Mouse (Mus musculus) myocyte (in vitro differentiated cells): Measurements from ENCODE around the gene Gif. TPM values are rescaled to one million over a fixed set of nuclear protein-coding genes. Genes with fewer than 3 reads are reported as not detected.

Experiments
- H3K27me3 ChIP-seq: one replicate; pipeline ENCODE4 v1.6.1; 2011; ENCODE audit not compliant: control insufficient read depth, insufficient read depth, insufficient read length
- H3K36me3 ChIP-seq: one replicate; pipeline ENCODE4 v1.6.1; 2011; ENCODE audit not compliant: control insufficient read depth, insufficient read depth
- H3K4me2 ChIP-seq: one replicate; pipeline ENCODE4 v1.6.1; 2011; ENCODE audit warnings: low read depth, control low read depth
- H3K4me3 ChIP-seq: one replicate; pipeline ENCODE4 v1.5.1; 2011; ENCODE audit warnings: mild to moderate bottlenecking, control low read depth, moderate library complexity
- H3K79me2 ChIP-seq: one replicate; pipeline ENCODE4 v1.6.1; 2011; ENCODE audit not compliant: control insufficient read depth, insufficient read depth
- H3ac ChIP-seq: one replicate; pipeline ENCODE4 v1.6.1; 2011; ENCODE audit not compliant: control insufficient read depth, insufficient read length
- CEBPB ChIP-seq: IDR thresholded peaks from 2 replicates; pipeline ENCODE4 v1.6.1; 2011; ENCODE audit warnings: mild to moderate bottlenecking, moderate library complexity; ENCODE audit not compliant: poor library complexity, insufficient read depth, severe bottlenecking
- E2F4 ChIP-seq: IDR thresholded peaks from one replicate; pipeline ENCODE4 v1.6.1; 2011; ENCODE audit warnings: mild to moderate bottlenecking, control low read depth, moderate library complexity; ENCODE audit not compliant: insufficient read depth
- MAX ChIP-seq: IDR thresholded peaks from one replicate; pipeline ENCODE4 v1.6.1; 2011; ENCODE audit warnings: low read depth, mild to moderate bottlenecking, control low read depth
- MYOD1 ChIP-seq, 3 experiments: IDR thresholded peaks; one replicate each; pipeline ENCODE4 v1.6.1; 2011; ENCODE audit warnings: control low read depth in 2 of 3, low read depth in 2 of 3, mild to moderate bottlenecking in 2 of 3, moderate library complexity in 1 of 3; ENCODE audit not compliant: insufficient read length in 2 of 3, control insufficient read depth in 1 of 3
- MYOG ChIP-seq, 3 experiments: IDR thresholded peaks; one replicate each; pipeline ENCODE4 v1.6.1; 2011; ENCODE audit warnings: control low read depth in 2 of 3, low read depth in 2 of 3, mild to moderate bottlenecking in 2 of 3; ENCODE audit not compliant: insufficient read length in 2 of 3, control insufficient read depth in 1 of 3, insufficient read depth in 1 of 3
- POLR2A ChIP-seq: IDR thresholded peaks from one replicate; pipeline ENCODE4 v1.6.1; 2011; ENCODE audit warnings: low read depth, mild to moderate bottlenecking, control low read depth, moderate library complexity; ENCODE audit not compliant: insufficient read length
- POLR2AphosphoS2 ChIP-seq: IDR thresholded peaks from one replicate; pipeline ENCODE4 v1.6.1; 2011; ENCODE audit warnings: low read depth, control low read depth; ENCODE audit not compliant: insufficient read length
- REST ChIP-seq: IDR thresholded peaks from one replicate; pipeline ENCODE4 v1.6.1; 2011; ENCODE audit warnings: mild to moderate bottlenecking, control low read depth, moderate library complexity; ENCODE audit not compliant: insufficient read depth, insufficient read length
- SRF ChIP-seq: IDR thresholded peaks from one replicate; pipeline ENCODE4 v1.6.1; 2011; ENCODE audit warnings: low read depth; ENCODE audit not compliant: control insufficient read depth, insufficient read length
- TCF12 ChIP-seq: IDR thresholded peaks from one replicate; pipeline ENCODE4 v1.6.1; 2011; ENCODE audit warnings: mild to moderate bottlenecking, control low read depth; ENCODE audit not compliant: poor library complexity, insufficient read depth, severe bottlenecking
- TCF3 ChIP-seq: IDR thresholded peaks from one replicate; pipeline ENCODE4 v1.6.1; 2011; ENCODE audit warnings: low read depth, control low read depth; ENCODE audit not compliant: insufficient read length
- USF1 ChIP-seq: IDR thresholded peaks from one replicate; pipeline ENCODE4 v1.6.1; 2011; ENCODE audit warnings: low read depth, mild to moderate bottlenecking, control low read depth, moderate library complexity
- polyA plus RNA-seq: library from polyadenylated mRNA; unstranded; fragments of >200 nt; fragmentation: generic; extraction: Trizol; gene quantifications from one replicate; pipeline ENCODE4 v1.2.1, GENCODE M21; 2012; ENCODE audit warnings: missing spikeins

Gene Gif
- polyA plus RNA-seq, result not detected

GRCm38 (mm10) chr19:11747298-11747697 is at the start of gene Gif:
Gene Gif (plus strand): TSS chr19:11747554.
- H3K79me2 ChIP-seq, result no peaks in the 10 kb centered on the region
- no peak for TF ChIP-seq USF1
- no peak for TF ChIP-seq POLR2AphosphoS2
- no peak for TF ChIP-seq CEBPB
- no peak for TF ChIP-seq E2F4
- no peak for TF ChIP-seq POLR2A
- no peak for TF ChIP-seq MYOD1 (IDR thresholded peaks at IDR 0.05; ENCODE audit: control insufficient read depth in 1 of 3, insufficient read length in 2 of 3, low read depth in 2 of 3)
- TF ChIP-seq REST, result no peak
- TF ChIP-seq SRF, result no peak
- TF ChIP-seq TCF12, result no peak
- no peak for TF ChIP-seq TCF3
- no peak for TF ChIP-seq MAX
- no peak for TF ChIP-seq MYOG (IDR thresholded peaks at IDR 0.05; ENCODE audit: control insufficient read depth in 1 of 3, insufficient read depth in 1 of 3, insufficient read length in 2 of 3, low read depth in 2 of 3)
- H3K4me2 ChIP-seq, result no peak within 1 kb of the TSS

GRCm38 (mm10) chr19:11698342-11698741 is 49.0 kb upstream of the Gif start:
- H3K36me3 ChIP-seq, result no peaks in the 10 kb centered on the region
- no peak for TF ChIP-seq POLR2A
- no peak for TF ChIP-seq SRF
- no peak for TF ChIP-seq CEBPB
- TF ChIP-seq USF1, result no peak
- no peak for TF ChIP-seq E2F4
- TF ChIP-seq REST, result no peak
- TF ChIP-seq TCF12, result no peak
- no peak overlapping the region for H3K4me3 ChIP-seq
- H3K79me2 ChIP-seq, result no peaks in the 10 kb centered on the region
- no peak overlapping the region for H3ac ChIP-seq
- H3K27me3 ChIP-seq, result no peaks in the 10 kb centered on the region
- no peak overlapping the region for H3K4me2 ChIP-seq

More at GRCm38 (mm10) chr19:11747298-11747697, at the start of gene Gif:
- Histone ChIP-seq H3K4me3 (no peak within 1 kb of the TSS), H3ac (no peak within 1 kb of the TSS), H3K27me3 (no peaks in the 10 kb centered on the region), H3K36me3 (no peaks in the 10 kb centered on the region)

- Histone ChIP-seq H3K4me3 (no peak overlapping the region), H3K79me2 (no peaks in the 10 kb centered on the region), H3K4me2 (no peak overlapping the region), H3ac (no peak overlapping the region), H3K27me3 (no peaks in the 10 kb centered on the region), H3K36me3 (no peaks in the 10 kb centered on the region)
- TF ChIP-seq POLR2AphosphoS2, result no peak
- no peak for TF ChIP-seq E2F4
- no peak for TF ChIP-seq POLR2A
These were observed 34.9 kb upstream of the Gif start for GRCm38 (mm10) chr19:11712451-11712850.

GRCm38 (mm10) chr19:11720071-11720470 is 27.3 kb upstream of the Gif start:
- H3K36me3 ChIP-seq, result no peaks in the 10 kb centered on the region
- H3K4me2 ChIP-seq, result no peak overlapping the region
- no peak overlapping the region for H3K4me3 ChIP-seq
- TF ChIP-seq POLR2A (no peak), TCF3 (no peak), MYOG (IDR thresholded peaks at IDR 0.05; ENCODE audit: control insufficient read depth in 1 of 3, insufficient read depth in 1 of 3, insufficient read length in 2 of 3, low read depth in 2 of 3) (no peak), USF1 (no peak), REST (no peak), MYOD1 (IDR thresholded peaks at IDR 0.05; ENCODE audit: control insufficient read depth in 1 of 3, insufficient read length in 2 of 3, low read depth in 2 of 3) (no peak), TCF12 (no peak), CEBPB (no peak)
- H3K27me3 ChIP-seq, result no peaks in the 10 kb centered on the region
- no peaks in the 10 kb centered on the region for H3K79me2 ChIP-seq
- no peak overlapping the region for H3ac ChIP-seq

DNA sequence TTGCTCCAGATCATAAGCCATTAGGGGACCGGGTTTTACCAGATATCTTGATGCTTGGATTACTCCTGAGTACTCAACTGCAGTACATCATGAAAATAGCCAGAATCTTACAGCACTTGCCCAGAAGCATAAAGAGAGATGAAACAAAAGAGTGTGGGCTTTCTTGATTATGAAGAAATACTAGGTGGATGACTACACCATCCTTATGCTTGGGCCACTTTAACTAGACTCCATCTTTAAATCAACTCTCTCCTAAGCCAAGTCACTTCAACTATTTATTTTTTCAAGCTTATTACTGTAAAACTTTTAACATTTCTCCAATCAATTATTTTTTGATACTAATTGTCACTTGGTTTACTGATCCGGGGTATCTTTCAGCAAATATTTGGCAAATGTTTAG is 23.5 kb upstream of the Gif start:
- Histone ChIP-seq H3K79me2 (no peaks in the 10 kb centered on the region), H3K36me3 (no peaks in the 10 kb centered on the region), H3K4me2 (no peak overlapping the region), H3ac (no peak overlapping the region), H3K27me3 (no peaks in the 10 kb centered on the region), H3K4me3 (no peak overlapping the region)
- TF ChIP-seq MAX, result no peak
- no peak for TF ChIP-seq CEBPB
- no peak for TF ChIP-seq REST
- TF ChIP-seq USF1, result no peak
- no peak for TF ChIP-seq POLR2AphosphoS2
- no peak for TF ChIP-seq TCF3
- no peak for TF ChIP-seq SRF
- TF ChIP-seq POLR2A, result no peak
- TF ChIP-seq E2F4, result no peak
- no peak for TF ChIP-seq MYOD1 (IDR thresholded peaks at IDR 0.05; ENCODE audit: control insufficient read depth in 1 of 3, insufficient read length in 2 of 3, low read depth in 2 of 3)
- no peak for TF ChIP-seq TCF12
- TF ChIP-seq MYOG (IDR thresholded peaks at IDR 0.05; ENCODE audit: control insufficient read depth in 1 of 3, insufficient read depth in 1 of 3, insufficient read length in 2 of 3, low read depth in 2 of 3), result no peak
